Mouse (Mus musculus) 416B (cell line): ENCODE results near the gene Chn2.

ENCODE experiments used
- DNase-seq: peaks from one replicate; pipeline ENCODE4 v3.0.0; 2011; ENCODE audit warnings: low read depth

Gene Chn2

GRCm38 (mm10) chr6:54284167-54284711, 244.9 kb downstream of the Chn2 start:
- no peak for DNase-seq

GRCm38 (mm10) chr6:54286813-54287212, 247.5 kb downstream of the Chn2 start:
- DNase-seq = no peak

GRCm38 (mm10) chr6:54289774-54290500, 250.6 kb downstream of the Chn2 start:
- peak; percentile 5 for DNase-seq

GRCm38 (mm10) chr6:54297231-54297630, 257.9 kb downstream of the Chn2 start:
- no peak for DNase-seq

GRCm38 (mm10) chr6:54299417-54299816, 260.1 kb downstream of the Chn2 start:
- no peak for DNase-seq

GRCm38 (mm10) chr6:54305777-54306176, 266.4 kb downstream of the Chn2 start:
- no peak for DNase-seq

GRCm38 (mm10) chr6:54313071-54313470, 273.7 kb downstream of the Chn2 start:
- DNase-seq = no peak

GRCm38 (mm10) chr6:54318618-54319017, 279.3 kb downstream of the Chn2 start:
- DNase-seq = no peak

GRCm38 (mm10) chr6:54319198-54319597, 279.8 kb downstream of the Chn2 start:
- DNase-seq = no peak

GRCm38 (mm10) chr6:54320236-54320635, 280.9 kb downstream of the Chn2 start:
- no peak for DNase-seq

GRCm38 (mm10) chr6:54325246-54325885, 286.0 kb downstream of the Chn2 start, which contains the start of gene Prr15:
Prr15 (plus strand) TSS chr6:54325835.
- no peak for DNase-seq

GRCm38 (mm10) chr6:54326671-54327625, 287.6 kb downstream of the Chn2 start:
- DNase-seq = no peak

GRCm38 (mm10) chr6:54327626-54328003, 288.3 kb downstream of the Chn2 start:
- DNase-seq = no peak

- DNase-seq = no peak
These were observed 289.4 kb downstream of the Chn2 start for GRCm38 (mm10) chr6:54328783-54329182.

- no peak for DNase-seq
These were observed 290.2 kb downstream of the Chn2 start for GRCm38 (mm10) chr6:54329598-54329997.

- no peak for DNase-seq
These were observed 290.8 kb downstream of the Chn2 start for GRCm38 (mm10) chr6:54330166-54330565.

- DNase-seq = no peak
These were observed 292.4 kb downstream of the Chn2 start for GRCm38 (mm10) chr6:54331765-54332164.

GRCm38 (mm10) chr6:54332203-54332602, 292.8 kb downstream of the Chn2 start:
- DNase-seq = no peak

- DNase-seq = no peak
These were observed 293.8 kb downstream of the Chn2 start for GRCm38 (mm10) chr6:54333116-54333651.

- DNase-seq = no peak
These were observed 294.5 kb downstream of the Chn2 start for GRCm38 (mm10) chr6:54333652-54334396.

GRCm38 (mm10) chr6:54337321-54337720, 298.0 kb downstream of the Chn2 start:
- no peak for DNase-seq
